Mouse (Mus musculus): ENCODE measurements at regions not wholly inside any gene's neighbourhood (a gene's known extent, or its start where the extent isn't known, plus 50 kb on each side); places are given as distances from the start of the nearest gene placed in this dataset.

GRCm38 (mm10) chr3:42110976-42111847, 368.8 kb downstream of the D3Ertd751e start:
- peak; percentile 26 for DNase-seq (ENCODE audit: extremely low read depth, insufficient read length, low spot score)

GRCm38 (mm10) chr3:42129821-42130560, 387.6 kb downstream of the D3Ertd751e start:
- no peak for DNase-seq (ENCODE audit: extremely low read depth, insufficient read length, low spot score)

GRCm38 (mm10) chr3:42132322-42132721, 389.9 kb downstream of the D3Ertd751e start:
- DNase-seq (ENCODE audit: extremely low read depth, insufficient read length, low spot score): no peak

GRCm38 (mm10) chr3:42153372-42153771, 411.0 kb downstream of the D3Ertd751e start:
- no peak for DNase-seq (ENCODE audit: extremely low read depth, insufficient read length, low spot score)

- no peak for DNase-seq (ENCODE audit: extremely low read depth, insufficient read length, low spot score)
Measured at GRCm38 (mm10) chr3:42154909-42155308, 412.5 kb downstream of the D3Ertd751e start.

GRCm38 (mm10) chr3:42163666-42164065, 421.3 kb downstream of the D3Ertd751e start:
- DNase-seq (ENCODE audit: extremely low read depth, insufficient read length, low spot score): no peak

GRCm38 (mm10) chr3:42199206-42199605, 456.8 kb downstream of the D3Ertd751e start:
- DNase-seq (ENCODE audit: extremely low read depth, insufficient read length, low spot score): no peak

GRCm38 (mm10) chr3:42201373-42201772, 459.0 kb downstream of the D3Ertd751e start:
- no peak for DNase-seq (ENCODE audit: extremely low read depth, insufficient read length, low spot score)

GRCm38 (mm10) chr3:42205640-42206039, 463.2 kb downstream of the D3Ertd751e start:
- no peak for DNase-seq (ENCODE audit: extremely low read depth, insufficient read length, low spot score)

GRCm38 (mm10) chr3:42211420-42211819, 469.0 kb downstream of the D3Ertd751e start:
- DNase-seq (ENCODE audit: extremely low read depth, insufficient read length, low spot score): no peak

GRCm38 (mm10) chr3:42212456-42212855, 470.0 kb downstream of the D3Ertd751e start:
- no peak for DNase-seq (ENCODE audit: extremely low read depth, insufficient read length, low spot score)

GRCm38 (mm10) chr3:42213163-42213562, 470.8 kb downstream of the D3Ertd751e start:
- no peak for DNase-seq (ENCODE audit: extremely low read depth, insufficient read length, low spot score)

- DNase-seq (ENCODE audit: extremely low read depth, insufficient read length, low spot score): no peak
Measured at GRCm38 (mm10) chr3:42214624-42215276, 472.3 kb downstream of the D3Ertd751e start.

GRCm38 (mm10) chr3:42218719-42219118, 476.3 kb downstream of the D3Ertd751e start:
- DNase-seq (ENCODE audit: extremely low read depth, insufficient read length, low spot score): no peak

GRCm38 (mm10) chr3:42227679-42228398, 485.4 kb downstream of the D3Ertd751e start:
- DNase-seq (ENCODE audit: extremely low read depth, insufficient read length, low spot score): no peak

GRCm38 (mm10) chr3:42228399-42228755, 486.0 kb downstream of the D3Ertd751e start:
- DNase-seq (ENCODE audit: extremely low read depth, insufficient read length, low spot score): no peak

GRCm38 (mm10) chr3:42232268-42232667, 489.9 kb downstream of the D3Ertd751e start:
- no peak for DNase-seq (ENCODE audit: extremely low read depth, insufficient read length, low spot score)

GRCm38 (mm10) chr3:42233756-42234155, 491.3 kb downstream of the D3Ertd751e start:
- no peak for DNase-seq (ENCODE audit: extremely low read depth, insufficient read length, low spot score)

- no peak for DNase-seq (ENCODE audit: extremely low read depth, insufficient read length, low spot score)
Measured at GRCm38 (mm10) chr3:42235515-42235914, 493.1 kb downstream of the D3Ertd751e start.

Measured in 3134 (cell line).